Mouse (Mus musculus) lung, postnatal 10 days (tissue): ENCODE measurements at regions not wholly inside any gene's neighbourhood (a gene's known extent, or its start where the extent isn't known, plus 50 kb on each side); places are given as distances from the start of the nearest gene placed in this dataset.

ENCODE experiments used
- DNase-seq: peaks from one replicate; pipeline ENCODE4 v3.0.0; 2021

GRCm38 (mm10) chr1:124227091-124227490 is 181.7 kb upstream of the Dpp10 start:
- peak; percentile 18 for DNase-seq
